Comparison of ENCODE assay signal across 8 mouse cellular contexts in the genomic region with DNA sequence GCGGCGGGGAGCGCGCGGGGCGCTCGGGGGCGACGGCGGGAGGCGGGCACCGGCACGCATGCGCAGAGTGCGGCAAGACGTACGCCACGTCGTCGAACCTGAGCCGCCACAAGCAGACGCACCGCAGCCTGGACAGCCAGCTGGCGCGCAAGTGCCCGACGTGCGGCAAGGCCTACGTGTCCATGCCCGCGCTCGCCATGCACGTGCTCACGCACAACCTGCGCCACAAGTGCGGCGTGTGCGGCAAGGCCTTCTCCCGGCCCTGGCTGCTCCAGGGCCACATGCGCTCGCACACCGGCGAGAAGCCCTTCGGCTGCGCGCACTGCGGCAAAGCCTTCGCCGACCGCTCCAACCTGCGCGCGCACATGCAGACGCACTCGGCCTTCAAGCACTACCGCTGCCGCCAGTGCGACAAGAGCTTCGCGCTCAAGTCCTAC. TPM values are rescaled to one million over a fixed set of nuclear protein-coding genes. Genes with fewer than 3 reads are reported as not detected.
DNase-seq lines count a peak whose midpoint lies in the region; ATAC-seq lines count a peak whose summit lies in the region.

No protein-coding gene starts in this region.

- H3K9me3 ChIP-seq in megakaryocyte, embryonic 14.5 days = peaks cover 15% of the 10 kb centered on the region
- no peaks in the 10 kb centered on the region for H3K9me3 ChIP-seq in hindbrain, embryonic 12.5 days (replicated peaks)

- H3K4me2 ChIP-seq in hindbrain, embryonic 12.5 days (replicated peaks) = peak overlapping the region; percentile 39

- DNase-seq in cerebellum, postnatal 10 days = peak; percentile 65 to 66
- DNase-seq in mesoderm, embryonic 11.5 days (ENCODE audit: low read depth, low spot score) = peak; percentile 60
- no peak for DNase-seq in natural killer cell, adult 2 months (ENCODE audit: low spot score in 2 of 2)

- peak overlapping the region; percentile 71 for H3K27ac ChIP-seq in hindbrain, embryonic 12.5 days

- peaks cover 97% of the 10 kb centered on the region for H3K27me3 ChIP-seq in megakaryocyte, embryonic 14.5 days (replicated peaks)
- peaks cover 45% of the 10 kb centered on the region for H3K27me3 ChIP-seq in hindbrain, embryonic 12.5 days

- H3K4me3 ChIP-seq in megakaryocyte, embryonic 14.5 days (replicated peaks) = peak overlapping the region; percentile 90
- H3K4me3 ChIP-seq in hindbrain, embryonic 12.5 days = peak overlapping the region; percentile 23

- H3K9ac ChIP-seq in hindbrain, embryonic 12.5 days = peak overlapping the region; percentile 49

- H3K4me1 ChIP-seq in megakaryocyte, embryonic 14.5 days = peaks cover 14% of the 10 kb centered on the region
- H3K4me1 ChIP-seq in hindbrain, embryonic 12.5 days = peaks cover 59% of the 10 kb centered on the region

- ATAC-seq in cerebellum, adult (ENCODE audit: insufficient number of reproducible peaks, low FRiP score, low TSS enrichment) = no peak
- no peak for ATAC-seq in megakaryocyte, adult 5-6 weeks (ENCODE audit: poor library complexity, severe bottlenecking)
- no peak for ATAC-seq in hindbrain, embryonic 12.5 days (ENCODE audit: low FRiP score)
- no peak for ATAC-seq in erythroid progenitor cell, adult 5-6 weeks (replicated peaks; ENCODE audit: low FRiP score, poor library complexity, severe bottlenecking)

- H3K36me3 ChIP-seq in megakaryocyte, embryonic 14.5 days (replicated peaks; ENCODE audit: low read length) = no peaks in the 10 kb centered on the region
- peaks cover 23% of the 10 kb centered on the region for H3K36me3 ChIP-seq in hindbrain, embryonic 12.5 days

- WGBS in hindbrain, embryonic 12.5 days = 3% methylated on average over 47 of the region's 60 CpGs

RNA-seq across cellular contexts. Expression of gene Srxn1, which starts 11.9 kb away (rescaled TPM):
- 30.6 and 45.4 TPM in 2 replicates for polyA plus RNA-seq in megakaryocyte, embryonic 14.5 days (2012; ENCODE audit: insufficient read depth, low replicate concordance)
- 0.96 and 1.9 TPM in 2 replicates for total RNA-seq in megakaryocyte, adult 5-6 weeks (2015)
- total RNA-seq in megakaryocyte, adult 5-6 weeks (2017) = 2.0 and 2.5 TPM in 2 replicates
- polyA plus RNA-seq in hindbrain, embryonic 12.5 days (2016; fragmentation: Nextera tagmentation; extraction: Ambion mirVana) = 13.8 and 15.3 TPM in 2 replicates
- total RNA-seq in erythroid progenitor cell, adult 5-6 weeks (2015; ENCODE audit: low replicate concordance) = 10.1 and 16.3 TPM in 2 replicates
- total RNA-seq in erythroid progenitor cell, adult 5-6 weeks (2017; ENCODE audit: low replicate concordance) = 11.5 and 35.3 TPM in 2 replicates

RNA-seq across cellular contexts. Expression of gene Scrt2, which starts 12.0 kb away (rescaled TPM):
- polyA plus RNA-seq in megakaryocyte, embryonic 14.5 days (2012; ENCODE audit: insufficient read depth, low replicate concordance) = not detected in 2 replicates
- not detected in 2 replicates for total RNA-seq in megakaryocyte, adult 5-6 weeks (2015)
- not detected in 2 replicates for total RNA-seq in megakaryocyte, adult 5-6 weeks (2017)
- 26.8 and 28.3 TPM in 2 replicates for polyA plus RNA-seq in hindbrain, embryonic 12.5 days (2016; fragmentation: Nextera tagmentation; extraction: Ambion mirVana)
- not detected in 2 replicates for total RNA-seq in erythroid progenitor cell, adult 5-6 weeks (2015; ENCODE audit: low replicate concordance)
- not detected in 2 replicates for total RNA-seq in erythroid progenitor cell, adult 5-6 weeks (2017; ENCODE audit: low replicate concordance)

RNA-seq across cellular contexts. Expression of gene Tcf15, which starts 50.0 kb away (rescaled TPM):
- 1.2 TPM in 1 of 2 replicates, not detected in the other for polyA plus RNA-seq in megakaryocyte, embryonic 14.5 days (2012; ENCODE audit: insufficient read depth, low replicate concordance)
- total RNA-seq in megakaryocyte, adult 5-6 weeks (2015) = not detected in 2 replicates
- not detected in 2 replicates for total RNA-seq in megakaryocyte, adult 5-6 weeks (2017)
- 8.8 and 9.9 TPM in 2 replicates for polyA plus RNA-seq in hindbrain, embryonic 12.5 days (2016; fragmentation: Nextera tagmentation; extraction: Ambion mirVana)
- not detected in 2 replicates for total RNA-seq in erythroid progenitor cell, adult 5-6 weeks (2015; ENCODE audit: low replicate concordance)
- total RNA-seq in erythroid progenitor cell, adult 5-6 weeks (2017; ENCODE audit: low replicate concordance) = not detected in 2 replicates

Comparison
In these comparisons a context has a peak if more than half of its experiments do, and no peak if none do; other contexts are left out.
1. DNase-seq: peak in cerebellum, postnatal 10 days (2 of 2) and mesoderm, embryonic 11.5 days (single experiment); none in natural killer cell, adult 2 months (0 of 2).